Mouse (Mus musculus): ENCODE measurements around the gene Rgr.
"Not testable (repeated sequence)": the region's sequence is repeated elsewhere in the genome, so short reads cannot be mapped to it uniquely, and the experiment has no call there.

Rgr gene

DNA sequence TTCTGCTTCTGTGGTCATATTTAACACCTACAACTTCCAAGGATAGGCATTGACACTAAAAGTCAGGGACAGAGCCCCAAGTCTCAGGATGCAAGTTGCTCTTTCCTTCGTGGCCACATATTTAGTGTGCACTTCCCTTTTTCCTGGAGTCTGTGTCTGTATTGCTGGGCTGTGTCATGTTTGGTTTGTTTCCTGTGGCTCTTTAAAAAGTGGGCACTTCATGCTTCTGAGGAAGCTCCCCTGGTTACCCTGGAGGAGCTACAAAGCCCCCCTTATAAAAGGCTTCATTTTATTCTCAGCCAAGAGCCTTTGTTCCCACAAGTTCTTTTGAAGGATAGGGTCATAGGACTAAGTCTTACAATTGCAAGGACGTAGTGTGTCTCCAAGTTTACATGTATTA is 45.9 kb downstream of the Rgr start:
- CTCF ChIA-PET = no interaction called here

DNA sequence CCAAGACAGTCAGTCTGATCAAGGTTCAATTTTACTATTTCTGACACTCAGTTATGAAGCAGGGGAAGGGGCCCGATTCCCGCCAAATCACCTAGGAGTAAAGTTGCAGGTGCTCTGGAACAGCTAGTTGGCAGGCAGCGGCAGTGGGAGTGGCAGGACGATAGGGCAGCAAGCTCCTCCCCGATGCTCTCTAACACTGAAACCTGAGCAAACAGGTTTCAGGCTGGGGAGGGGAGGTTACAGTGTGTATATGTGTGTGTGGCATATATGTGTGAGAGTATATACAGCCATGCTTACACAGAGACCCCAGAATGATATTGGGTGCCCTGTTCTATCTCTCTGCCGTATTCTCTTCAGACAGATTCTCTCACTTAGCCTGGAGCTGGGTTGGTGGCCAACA is 48.0 kb downstream of the Rgr start:
- CTCF ChIA-PET = not testable (repeated sequence)

DNA sequence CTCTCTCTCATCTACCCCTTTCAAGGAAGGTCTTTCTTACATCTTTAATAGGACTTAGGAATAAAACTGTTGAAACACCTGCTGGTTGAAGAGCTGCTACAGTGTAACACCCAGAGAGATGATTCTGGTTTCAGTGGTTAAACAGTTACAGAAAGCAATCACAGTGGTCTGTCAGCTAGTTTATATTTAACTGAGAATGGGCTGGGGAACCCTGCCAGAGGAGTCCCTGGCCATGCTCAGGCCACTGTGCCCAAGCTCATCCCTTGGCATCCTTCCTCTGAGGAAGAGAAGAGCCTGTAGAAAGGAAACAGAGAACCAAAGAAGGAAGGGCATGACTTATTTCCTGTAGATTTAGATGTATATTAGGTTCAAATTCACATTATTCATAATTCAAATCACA is 59.0 kb downstream of the Rgr start:
- CTCF ChIA-PET = no interaction called here

DNA sequence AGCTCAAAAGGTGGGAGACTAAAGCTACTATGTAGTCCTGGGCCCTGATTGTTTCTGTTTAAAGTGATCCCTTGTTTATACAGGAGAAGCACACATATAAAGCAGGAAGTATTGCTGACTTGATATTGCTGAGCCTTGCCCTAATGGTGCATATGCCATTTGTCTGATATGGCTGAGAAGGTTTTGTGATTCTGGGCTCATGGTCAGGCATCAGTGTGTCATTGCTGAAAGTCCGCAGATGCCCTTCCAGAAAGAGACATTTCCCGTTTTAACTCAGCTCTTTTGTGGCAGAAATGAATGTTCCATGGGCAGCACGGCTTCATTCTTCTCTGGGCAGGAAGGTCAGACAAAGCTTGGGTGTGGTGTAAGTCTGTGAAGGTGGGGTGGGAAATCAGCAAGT is 63.1 kb downstream of the Rgr start:
- CTCF ChIA-PET = no interaction called here

Measured in spleen, embryonic (tissue).